Mouse (Mus musculus) kidney, embryonic 14.5 days (tissue): Measurements from ENCODE around the gene Alcam. TPM values are rescaled to one million over a fixed set of nuclear protein-coding genes. Genes with fewer than 3 reads are reported as not detected.

Source experiments
- ATAC-seq: fragments of 200-750 bp; cut with Nextera tagmentation; 2 replicates; pipeline ENCODE4 v1.8.0; 2017; ENCODE audit warnings: moderate number of reproducible peaks, mild to moderate bottlenecking, moderate TSS enrichment, moderate library complexity; ENCODE audit not compliant: low FRiP score, low TSS enrichment
- H3K27ac ChIP-seq: fragments of 300-500 bp; sonication (generic); 2 replicates; pipeline ENCODE4 v1.5.1; 2014; ENCODE audit warnings: low read depth, mild to moderate bottlenecking, low read length, moderate library complexity, mixed read lengths
- H3K27me3 ChIP-seq: fragments of 300-500 bp; sonication (generic); 2 replicates; pipeline ENCODE4 v1.6.1; 2014; ENCODE audit warnings: mild to moderate bottlenecking, low read length; ENCODE audit not compliant: control insufficient read depth, insufficient read depth
- H3K36me3 ChIP-seq: fragments of 300-500 bp; sonication (generic); 2 replicates; pipeline ENCODE4 v1.6.1; 2014; ENCODE audit warnings: low read length, mixed read lengths; ENCODE audit not compliant: control insufficient read depth, insufficient read depth
- H3K4me1 ChIP-seq: fragments of 300-500 bp; sonication (generic); 2 replicates; pipeline ENCODE4 v1.6.1; 2014; ENCODE audit warnings: low read length, mixed read lengths; ENCODE audit not compliant: control insufficient read depth, insufficient read depth
- H3K4me2 ChIP-seq: fragments of 300-500 bp; sonication (generic); replicated peaks from 2 replicates; pipeline ENCODE4 v1.6.1; 2014; ENCODE audit warnings: low read depth, mild to moderate bottlenecking, low read length
- H3K4me3 ChIP-seq: fragments of 300-500 bp; sonication (generic); 2 replicates; pipeline ENCODE4 v1.5.1; 2014; ENCODE audit warnings: mild to moderate bottlenecking, low read length
- H3K9ac ChIP-seq: fragments of 300-500 bp; sonication (generic); 2 replicates; pipeline ENCODE4 v1.6.1; 2014; ENCODE audit warnings: low read depth, mild to moderate bottlenecking, low read length, moderate library complexity
- H3K9me3 ChIP-seq: fragments of 300-500 bp; sonication (generic); 2 replicates; pipeline ENCODE4 v1.6.1; 2016; ENCODE audit warnings: low read length; ENCODE audit not compliant: control insufficient read depth
- WGBS: fragments of 180-500 bp; shearing (Covaris S2); extraction: QIAGEN DNeasy Blood & Tissue Kit; methylation state at CpG from one replicate; pipeline ENCODE4 v1.1.7; 2014; 5-methylcytosine and 5-hydroxymethylcytosine counted together
- polyA plus RNA-seq: library from polyadenylated mRNA; unstranded; fragments of >200 nt; fragmentation: Nextera tagmentation; extraction: Ambion mirVana; gene quantifications from 2 replicates; pipeline ENCODE4 v1.2.1, GENCODE M21; 2014

Gene Alcam
- polyA plus RNA-seq, 1 experiment from 2014 or later, result 101 TPM

DNA sequence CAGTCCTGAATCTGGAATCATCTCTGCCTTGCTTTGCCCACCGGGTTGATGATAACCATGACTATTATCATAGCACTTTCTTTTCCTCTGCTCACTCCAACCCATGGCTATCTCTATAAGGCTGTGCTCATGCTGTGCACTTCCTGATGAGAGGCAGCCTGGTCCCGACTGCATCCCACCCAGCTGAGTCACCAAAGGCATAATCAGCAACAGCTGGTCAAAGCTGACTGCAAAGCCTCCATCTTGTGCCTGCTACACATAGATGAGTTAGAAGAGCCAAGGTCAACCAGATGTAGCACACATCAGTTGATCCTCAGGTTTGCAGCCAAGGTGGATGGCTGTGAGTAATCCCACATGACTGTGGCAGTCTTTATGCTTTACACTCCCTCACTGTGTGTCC lies 48.6 kb downstream of the Alcam start:
- Histone ChIP-seq H3K27me3 (no peaks in the 10 kb centered on the region), H3K27ac (no peak overlapping the region), H3K4me3 (no peak overlapping the region), H3K36me3 (no peaks in the 10 kb centered on the region), H3K9me3 (no peaks in the 10 kb centered on the region), H3K4me2 (no peak overlapping the region), H3K9ac (no peak overlapping the region), H3K4me1 (no peaks in the 10 kb centered on the region)
- 78% methylated on average over 2 of the region's 2 CpGs for WGBS
- no peak for ATAC-seq

DNA sequence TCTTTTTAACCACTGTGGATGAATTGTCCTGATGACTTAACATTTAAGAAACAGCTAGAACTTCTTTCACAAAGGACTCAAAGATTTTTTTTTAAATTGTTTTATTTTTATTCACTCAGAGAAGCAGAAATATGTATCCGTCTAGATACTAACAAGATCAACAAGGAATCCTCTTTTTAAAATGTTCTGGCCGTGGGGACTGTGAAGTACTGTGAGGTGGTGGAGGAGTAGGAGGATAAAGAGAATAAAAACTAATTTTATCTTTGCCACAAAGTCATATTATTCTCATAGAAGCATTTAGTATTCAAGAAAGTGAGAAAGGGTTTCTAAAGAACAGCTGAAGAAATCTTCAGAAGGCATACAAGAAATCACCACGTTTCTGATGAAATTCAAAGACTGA lies 54.8 kb downstream of the Alcam start:
- no peaks in the 10 kb centered on the region for H3K9me3 ChIP-seq

GRCm38 (mm10) chr16:52386781-52387300 lies 67.0 kb downstream of the Alcam start:
- no peaks in the 10 kb centered on the region for H3K4me1 ChIP-seq

More for the DNA sequence above, 54.8 kb downstream of the Alcam start:
- Histone ChIP-seq H3K27ac (no peak overlapping the region), H3K4me2 (no peak overlapping the region), H3K4me3 (no peak overlapping the region), H3K36me3 (no peaks in the 10 kb centered on the region), H3K27me3 (no peaks in the 10 kb centered on the region), H3K9ac (no peak overlapping the region), H3K4me1 (no peaks in the 10 kb centered on the region)
- ATAC-seq, result no peak
- 88% methylated on average over 3 of the region's 3 CpGs for WGBS

DNA sequence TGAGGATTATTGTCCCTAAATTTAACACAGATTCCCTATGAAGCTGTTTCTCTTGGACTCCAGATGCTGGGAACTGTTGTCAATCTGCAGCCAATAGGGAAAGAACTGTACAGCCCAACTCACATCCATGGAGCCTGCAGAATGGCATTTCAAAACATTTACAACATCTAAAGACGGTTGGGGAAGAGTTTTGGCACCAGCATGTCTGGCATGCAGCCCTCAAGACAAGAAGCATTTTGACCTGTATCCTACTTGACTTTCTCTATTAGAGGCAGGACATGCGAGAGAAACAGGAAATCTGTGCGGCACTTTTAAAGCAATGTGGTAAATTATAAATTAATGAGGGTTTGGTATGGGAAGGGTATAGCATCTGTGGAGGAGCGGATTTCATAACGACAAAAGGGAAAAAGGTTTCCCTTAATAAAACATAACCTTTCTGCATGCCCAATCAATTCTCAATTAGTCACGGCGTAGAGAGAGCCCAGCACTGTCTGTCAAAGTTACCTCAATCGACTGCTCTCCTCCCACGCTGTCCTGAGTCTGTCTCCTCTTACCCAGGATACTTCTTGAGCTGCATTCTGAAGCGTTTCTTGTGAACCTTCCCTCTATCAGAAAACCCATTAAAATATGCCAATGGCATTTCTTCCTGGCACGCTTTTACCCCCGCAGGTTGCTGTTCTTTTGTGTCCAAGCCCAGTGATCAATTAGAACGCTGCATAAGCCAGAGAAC lies 70.3 kb downstream of the Alcam start:
- no peak overlapping the region for H3K4me3 ChIP-seq
- no peak overlapping the region for H3K4me2 ChIP-seq
- H3K9ac ChIP-seq, result no peak overlapping the region
- 24% methylated on average over 13 of the region's 13 CpGs for WGBS
- H3K27me3 ChIP-seq, result no peaks in the 10 kb centered on the region
- H3K9me3 ChIP-seq, result no peaks in the 10 kb centered on the region
- no peaks in the 10 kb centered on the region for H3K4me1 ChIP-seq
- H3K36me3 ChIP-seq, result no peaks in the 10 kb centered on the region
- ATAC-seq, result 0 out of 2 replicates have a peak, but pooled peaks have one; percentile 52
- no peak overlapping the region for H3K27ac ChIP-seq

More at GRCm38 (mm10) chr16:52386781-52387300, 67.0 kb downstream of the Alcam start:
- WGBS, result 63% methylated on average over 5 of the region's 5 CpGs
- no peak overlapping the region for H3K9ac ChIP-seq
- H3K36me3 ChIP-seq, result no peaks in the 10 kb centered on the region
- H3K4me2 ChIP-seq, result no peak overlapping the region
- H3K9me3 ChIP-seq, result no peaks in the 10 kb centered on the region
- H3K4me3 ChIP-seq, result no peak overlapping the region
- no peak overlapping the region for H3K27ac ChIP-seq
- no peak for ATAC-seq
- H3K27me3 ChIP-seq, result no peaks in the 10 kb centered on the region

DNA sequence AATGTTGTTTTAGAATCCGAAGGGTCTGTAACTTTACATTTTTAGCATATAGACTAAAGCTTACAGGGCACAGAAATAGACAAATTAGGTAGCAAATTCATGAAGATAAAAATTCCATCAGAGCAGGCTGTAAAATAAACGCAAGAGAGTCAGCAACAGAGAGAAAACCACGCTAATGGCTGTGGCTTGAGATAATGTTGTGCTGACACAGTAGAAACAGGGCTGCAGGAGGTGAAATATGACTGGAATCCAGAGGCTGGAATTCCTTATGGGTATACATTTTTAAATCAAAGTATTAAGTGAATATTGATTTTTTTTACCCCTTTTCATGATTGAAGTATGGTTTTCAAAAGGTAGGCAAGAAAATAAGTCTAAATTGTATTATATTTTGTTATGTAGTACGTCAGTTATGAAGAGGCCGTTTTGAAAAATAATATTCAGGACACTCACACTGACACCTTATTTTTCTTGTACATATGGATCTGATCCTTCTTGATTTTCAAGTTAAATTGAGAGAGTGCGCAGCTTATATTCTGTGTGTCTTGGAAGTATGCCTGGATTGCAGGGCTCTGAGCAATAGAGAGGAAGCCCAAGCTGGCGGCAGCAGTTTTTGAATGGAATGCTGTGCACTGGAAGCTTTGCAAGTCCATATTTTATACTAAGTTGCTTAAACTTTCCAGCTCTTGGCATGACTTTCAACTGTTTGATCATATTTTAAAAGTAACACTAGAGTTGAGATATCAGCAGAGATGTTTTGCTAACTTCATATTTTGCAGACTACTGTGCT lies 74.9 kb downstream of the Alcam start:
- no peak for ATAC-seq
- 64% methylated on average over 7 of the region's 7 CpGs for WGBS
- no peak overlapping the region for H3K4me3 ChIP-seq

GRCm38 (mm10) chr16:52376827-52377226 lies 77.0 kb downstream of the Alcam start:
- Histone ChIP-seq H3K4me1 (no peaks in the 10 kb centered on the region), H3K36me3 (no peaks in the 10 kb centered on the region), H3K4me3 (no peak overlapping the region), H3K4me2 (no peak overlapping the region), H3K27me3 (no peaks in the 10 kb centered on the region), H3K27ac (no peak overlapping the region), H3K9me3 (no peaks in the 10 kb centered on the region), H3K9ac (no peak overlapping the region)
- 91% methylated on average over 2 of the region's 2 CpGs for WGBS
- ATAC-seq, result no peak

More for the DNA sequence above, 74.9 kb downstream of the Alcam start:
- H3K27ac ChIP-seq, result no peak overlapping the region
- no peaks in the 10 kb centered on the region for H3K27me3 ChIP-seq
- no peaks in the 10 kb centered on the region for H3K36me3 ChIP-seq
- no peaks in the 10 kb centered on the region for H3K4me1 ChIP-seq
- H3K9ac ChIP-seq, result no peak overlapping the region
- H3K9me3 ChIP-seq, result no peaks in the 10 kb centered on the region
- H3K4me2 ChIP-seq, result no peak overlapping the region

- H3K36me3 ChIP-seq, result no peaks in the 10 kb centered on the region
- no peak overlapping the region for H3K27ac ChIP-seq
- no peaks in the 10 kb centered on the region for H3K27me3 ChIP-seq
- no peaks in the 10 kb centered on the region for H3K4me1 ChIP-seq
- no peak overlapping the region for H3K4me2 ChIP-seq
- H3K9me3 ChIP-seq, result no peaks in the 10 kb centered on the region
- H3K9ac ChIP-seq, result no peak overlapping the region
- no peak overlapping the region for H3K4me3 ChIP-seq
- ATAC-seq, result no peak
- 68% methylated on average over 2 of the region's 2 CpGs for WGBS
Observed at GRCm38 (mm10) chr16:52371956-52372355, 81.9 kb downstream of the Alcam start.

GRCm38 (mm10) chr16:52368521-52368920 lies 85.4 kb downstream of the Alcam start:
- 95% methylated on average over 5 of the region's 5 CpGs for WGBS
- ATAC-seq, result no peak
- H3K36me3 ChIP-seq, result no peaks in the 10 kb centered on the region

DNA sequence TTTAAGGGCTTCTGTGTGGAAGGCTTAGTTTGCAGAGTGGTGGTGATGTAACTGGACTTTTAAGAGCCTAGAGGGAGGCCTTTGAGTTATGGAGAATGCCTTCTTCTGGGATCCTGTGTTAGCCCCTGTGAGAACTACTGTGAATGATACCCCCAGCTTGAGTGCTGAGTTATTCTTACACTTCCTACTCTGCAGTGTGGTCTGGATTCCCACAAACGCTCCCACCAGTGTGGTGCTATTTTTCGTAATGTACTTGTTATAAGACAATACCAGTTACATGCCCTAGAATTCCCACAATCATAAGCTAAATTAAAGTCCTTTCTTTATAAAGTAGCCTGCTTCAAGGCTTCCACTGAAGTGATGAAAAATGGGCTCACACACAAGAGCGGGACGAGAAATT lies 87.0 kb downstream of the Alcam start:
- Histone ChIP-seq H3K36me3 (no peaks in the 10 kb centered on the region), H3K9ac (no peak overlapping the region), H3K4me1 (no peaks in the 10 kb centered on the region), H3K4me2 (no peak overlapping the region), H3K4me3 (no peak overlapping the region), H3K9me3 (no peaks in the 10 kb centered on the region), H3K27ac (no peak overlapping the region), H3K27me3 (no peaks in the 10 kb centered on the region)
- ATAC-seq, result no peak
- WGBS, result 94% methylated on average over 4 of the region's 4 CpGs

More at GRCm38 (mm10) chr16:52368521-52368920, 85.4 kb downstream of the Alcam start:
- Histone ChIP-seq H3K27ac (no peak overlapping the region), H3K9ac (no peak overlapping the region), H3K4me1 (no peaks in the 10 kb centered on the region), H3K4me3 (no peak overlapping the region), H3K4me2 (no peak overlapping the region), H3K27me3 (no peaks in the 10 kb centered on the region), H3K9me3 (no peaks in the 10 kb centered on the region)
